Mouse (Mus musculus): ENCODE measurements around the gene Gm10719.
"Not testable (repeated sequence)": the region's sequence is repeated elsewhere in the genome, so short reads cannot be mapped to it uniquely, and the experiment has no call there.

- TF ChIP-seq POLR2A (IDR thresholded peaks at IDR 0.05; ENCODE audit: control insufficient read depth, extremely low read depth, insufficient read depth, low read length, poor library complexity); CTCF (IDR thresholded peaks at IDR 0.05; ENCODE audit: borderline replicate concordance, control insufficient read depth, extremely low read depth, insufficient read depth, low read length, poor library complexity): not testable (repeated sequence)
Observed at GRCm38 (mm10) chr9:3029276-3030000, 12.2 kb downstream of the Gm10719 start.
